Mouse (Mus musculus) kidney, adult 9 months (tissue): ENCODE measurements around the gene Lrriq1.

Experiments used
- DNase-seq: peaks from one replicate; pipeline ENCODE4 v3.0.0; 2022

The Lrriq1 gene

GRCm38 (mm10) chr10:103028253-103029131, 207.6 kb downstream of the Lrriq1 start:
- peak; percentile 26 for DNase-seq

GRCm38 (mm10) chr10:103027931-103028252, 208.2 kb downstream of the Lrriq1 start:
- DNase-seq: no peak

- DNase-seq: peak; percentile 26
Measured at GRCm38 (mm10) chr10:103027226-103027930, 208.7 kb downstream of the Lrriq1 start.

GRCm38 (mm10) chr10:103026636-103027225, 209.4 kb downstream of the Lrriq1 start:
- no peak for DNase-seq

GRCm38 (mm10) chr10:103002556-103002955, 233.6 kb downstream of the Lrriq1 start:
- no peak for DNase-seq

GRCm38 (mm10) chr10:103000902-103001301, 235.2 kb downstream of the Lrriq1 start:
- DNase-seq: peak; percentile 7

- no peak for DNase-seq
Measured at GRCm38 (mm10) chr10:102999584-102999983, 236.5 kb downstream of the Lrriq1 start.
